Mouse (Mus musculus) bone marrow macrophage, adult 2 months (primary cell): ENCODE data around the gene Stx1b.

Experiments
- CTCF ChIP-seq: IDR thresholded peaks from 2 replicates; pipeline ENCODE4 v1.5.1; 2012; ENCODE audit warnings: low read depth, mild to moderate bottlenecking, low read length, moderate library complexity
- POLR2A ChIP-seq: IDR thresholded peaks from 2 replicates; pipeline ENCODE4 v1.6.1; 2012; ENCODE audit warnings: mild to moderate bottlenecking, low read depth, low read length, borderline replicate concordance

DNA sequence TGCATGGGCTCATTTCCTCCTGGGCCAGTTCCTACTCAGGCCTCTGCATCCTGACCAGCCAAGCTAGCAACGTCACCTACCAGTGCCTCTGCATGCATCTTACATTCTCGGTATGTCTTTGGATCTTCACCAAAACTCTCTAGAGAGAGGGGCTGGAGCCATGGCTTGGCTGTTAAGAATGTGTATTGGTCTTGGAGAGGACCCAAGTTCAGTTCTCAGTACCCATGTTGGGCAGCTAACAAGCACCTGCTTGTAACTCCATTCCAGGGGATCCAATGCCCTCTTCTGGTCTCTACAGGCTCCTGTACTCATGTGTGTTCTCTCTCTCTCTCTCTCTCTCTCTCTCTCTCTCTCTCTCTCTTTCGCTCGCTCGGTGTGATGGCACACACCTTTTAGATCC is 6.6 kb downstream of the Stx1b start:
- TF ChIP-seq POLR2A (no peak), CTCF (no peak)
